Mouse (Mus musculus) erythroid progenitor cell, adult 5-6 weeks (primary cell): ENCODE data around the gene Shc2. TPM values are rescaled to one million over a fixed set of nuclear protein-coding genes. Genes with fewer than 3 reads are reported as not detected.

Experiments
- ATAC-seq: replicated peaks from 2 replicates; pipeline ENCODE4 v1.8.0; 2016; ENCODE audit warnings: moderate number of reproducible peaks, mild to moderate bottlenecking, moderate TSS enrichment, inconsistent platforms; ENCODE audit not compliant: poor library complexity, low FRiP score, severe bottlenecking
- total RNA-seq, 2 experiments: library from RNA; stranded (forward) in 1 of 2; stranded (reverse) in 1 of 2; fragments of 150-400 nt in 1 of 2; fragments of 186-747, 209-891 nt in 1 of 2; gene quantifications; 2 replicates each; pipeline versions ENCODE4 v1.2.3 to v1.2.4; 2015 to 2017; ENCODE audit warnings: low replicate concordance in 2 of 2

Shc2 gene
- total RNA-seq (2015; ENCODE audit: low replicate concordance) = not detected in 2 replicates
- total RNA-seq (2017; ENCODE audit: low replicate concordance) = not detected in 2 replicates

DNA sequence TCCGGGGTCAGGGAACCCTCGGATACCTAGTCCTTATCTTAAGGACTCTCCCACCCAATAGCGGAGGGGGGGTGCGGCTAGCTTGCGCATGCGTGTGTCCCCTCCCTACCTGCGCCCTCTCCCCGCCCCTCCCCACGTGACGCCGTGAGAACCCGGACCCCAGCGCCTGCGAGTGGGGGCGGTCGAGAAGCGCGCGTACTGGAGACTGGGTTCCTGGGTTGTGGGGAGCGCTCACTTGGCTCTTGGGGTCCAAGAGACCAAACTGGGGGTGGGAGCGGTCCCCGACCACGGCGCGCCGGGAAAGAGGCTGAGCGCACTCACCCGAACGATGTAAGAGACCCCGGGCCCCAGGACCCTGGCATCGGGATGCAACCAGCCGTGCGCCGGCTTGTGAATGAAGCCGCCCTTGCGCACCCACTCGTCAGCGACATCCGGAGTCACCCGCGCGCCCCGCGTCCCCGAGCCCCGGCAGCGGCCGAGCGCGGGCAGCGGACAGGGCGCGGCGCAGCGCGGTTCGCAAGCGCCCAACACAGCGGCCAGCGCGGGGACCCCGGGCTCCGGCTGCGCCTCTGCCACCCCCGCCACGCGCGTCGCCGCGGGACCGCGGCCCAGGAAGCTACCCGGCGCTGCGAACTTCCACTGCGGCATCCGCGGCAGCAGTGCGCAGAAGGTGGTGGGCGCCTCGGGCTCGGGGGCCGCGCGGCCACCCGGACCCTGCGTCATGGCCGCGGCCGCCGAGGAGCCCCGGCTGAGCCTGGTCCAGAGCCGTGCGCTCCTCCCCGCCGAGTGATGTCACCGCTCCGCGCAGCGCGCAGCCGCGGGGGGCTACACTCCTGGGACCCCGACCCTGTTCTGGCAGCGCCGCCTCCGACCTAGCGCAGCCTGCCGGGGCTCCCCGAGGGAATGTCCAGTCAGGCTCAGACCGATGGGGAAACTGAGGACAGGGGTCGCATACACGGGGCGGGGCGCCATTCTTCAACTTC lies at the start of gene Shc2:
Gene Shc2 (minus strand): TSS at position 791 of the 983 bp plus-strand sequence.
- no peak for ATAC-seq

DNA sequence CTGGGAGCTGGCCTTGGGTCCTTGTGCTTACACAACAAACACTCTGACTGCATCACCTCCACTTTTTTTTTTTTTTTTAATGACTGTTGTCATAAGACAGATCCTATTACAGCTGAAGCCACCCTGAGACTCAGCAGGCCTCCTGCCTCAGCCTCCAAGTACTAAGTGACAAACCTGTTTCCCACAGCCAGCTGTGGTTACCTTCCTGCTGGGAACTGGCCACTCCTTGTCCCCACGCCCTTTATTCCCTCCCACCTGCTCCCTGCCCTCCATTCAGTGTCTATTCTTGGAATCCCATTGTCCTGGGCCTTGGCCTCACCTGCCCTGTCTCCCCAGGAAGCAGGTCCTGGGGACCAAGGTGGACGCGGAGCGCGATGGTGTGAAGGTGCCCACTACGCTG lies 49.8 kb upstream of the Shc2 start:
- ATAC-seq = no peak

DNA sequence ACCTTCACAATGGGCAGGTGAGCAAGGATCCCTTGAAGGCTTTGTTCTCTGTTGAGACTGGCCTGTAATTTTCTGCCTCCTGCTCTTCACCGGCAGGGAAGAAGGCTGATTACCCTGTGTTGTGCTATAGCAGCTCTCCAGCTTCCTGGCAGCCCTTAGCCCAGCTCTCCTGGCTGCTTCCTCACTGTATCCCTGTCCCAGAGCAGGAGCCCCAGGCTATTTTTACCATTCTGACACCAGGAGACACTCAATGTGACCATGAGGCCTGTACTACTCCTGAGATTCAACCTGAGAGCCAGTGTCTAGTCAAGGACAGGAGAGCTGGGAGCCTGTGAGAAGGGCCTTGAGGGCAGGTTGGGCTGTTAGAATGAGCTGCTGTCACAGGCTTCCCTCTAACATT lies 49.0 kb upstream of the Shc2 start:
- no peak for ATAC-seq

DNA sequence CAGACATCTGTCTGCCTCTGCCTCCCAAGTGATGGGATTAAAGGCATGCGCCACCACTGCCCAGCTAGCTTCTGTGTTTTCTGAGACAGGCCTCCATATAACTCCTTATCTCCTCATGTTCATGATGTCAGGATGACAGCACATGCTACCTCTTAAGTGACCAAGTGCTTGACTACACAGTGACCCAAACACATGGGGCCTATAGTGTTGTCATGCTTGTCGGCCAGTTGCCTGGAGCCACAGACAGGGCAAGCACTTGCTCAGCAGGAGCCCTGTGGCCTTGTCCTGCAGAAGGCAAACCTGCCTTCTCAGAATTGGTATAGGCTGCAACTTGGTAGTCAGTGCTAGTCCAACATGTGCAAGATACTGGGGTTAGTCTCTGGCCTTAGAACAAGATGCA lies 48.5 kb upstream of the Shc2 start:
- ATAC-seq = no peak

DNA sequence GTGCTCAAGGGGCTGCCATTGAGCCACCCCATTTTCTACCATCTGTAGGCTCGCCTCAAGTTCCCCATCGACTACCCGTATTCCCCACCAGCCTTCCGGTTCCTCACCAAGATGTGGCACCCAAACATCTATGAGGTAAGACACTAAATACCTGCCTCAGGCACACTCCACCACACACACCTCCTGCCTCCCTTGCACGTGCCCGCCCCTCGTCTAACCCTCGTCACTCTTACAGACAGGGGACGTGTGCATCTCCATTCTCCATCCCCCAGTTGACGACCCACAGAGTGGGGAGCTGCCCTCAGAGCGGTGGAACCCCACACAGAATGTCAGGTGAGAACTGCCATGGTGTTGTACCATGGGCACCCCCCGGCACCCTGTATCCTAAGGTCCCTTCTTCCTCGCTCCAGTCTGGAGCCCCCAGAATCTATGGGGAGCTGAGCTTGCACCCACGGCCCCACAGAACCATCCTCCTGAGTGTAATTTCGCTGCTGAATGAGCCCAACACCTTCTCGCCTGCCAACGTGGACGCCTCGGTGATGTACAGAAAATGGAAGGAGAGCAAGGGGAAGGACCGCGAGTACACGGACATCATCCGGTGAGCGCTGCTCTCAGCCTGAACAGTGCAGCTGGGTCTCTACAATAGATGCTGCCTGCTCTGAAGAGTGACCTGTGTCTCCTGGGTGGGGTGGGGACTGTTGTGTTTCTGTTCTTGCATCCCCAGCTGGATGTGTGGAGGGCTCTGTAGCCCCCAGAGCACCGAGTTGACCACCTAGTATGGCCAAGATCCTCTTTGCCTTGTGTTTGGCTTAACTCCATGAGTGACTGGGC lies 47.3 kb upstream of the Shc2 start:
- no peak for ATAC-seq

DNA sequence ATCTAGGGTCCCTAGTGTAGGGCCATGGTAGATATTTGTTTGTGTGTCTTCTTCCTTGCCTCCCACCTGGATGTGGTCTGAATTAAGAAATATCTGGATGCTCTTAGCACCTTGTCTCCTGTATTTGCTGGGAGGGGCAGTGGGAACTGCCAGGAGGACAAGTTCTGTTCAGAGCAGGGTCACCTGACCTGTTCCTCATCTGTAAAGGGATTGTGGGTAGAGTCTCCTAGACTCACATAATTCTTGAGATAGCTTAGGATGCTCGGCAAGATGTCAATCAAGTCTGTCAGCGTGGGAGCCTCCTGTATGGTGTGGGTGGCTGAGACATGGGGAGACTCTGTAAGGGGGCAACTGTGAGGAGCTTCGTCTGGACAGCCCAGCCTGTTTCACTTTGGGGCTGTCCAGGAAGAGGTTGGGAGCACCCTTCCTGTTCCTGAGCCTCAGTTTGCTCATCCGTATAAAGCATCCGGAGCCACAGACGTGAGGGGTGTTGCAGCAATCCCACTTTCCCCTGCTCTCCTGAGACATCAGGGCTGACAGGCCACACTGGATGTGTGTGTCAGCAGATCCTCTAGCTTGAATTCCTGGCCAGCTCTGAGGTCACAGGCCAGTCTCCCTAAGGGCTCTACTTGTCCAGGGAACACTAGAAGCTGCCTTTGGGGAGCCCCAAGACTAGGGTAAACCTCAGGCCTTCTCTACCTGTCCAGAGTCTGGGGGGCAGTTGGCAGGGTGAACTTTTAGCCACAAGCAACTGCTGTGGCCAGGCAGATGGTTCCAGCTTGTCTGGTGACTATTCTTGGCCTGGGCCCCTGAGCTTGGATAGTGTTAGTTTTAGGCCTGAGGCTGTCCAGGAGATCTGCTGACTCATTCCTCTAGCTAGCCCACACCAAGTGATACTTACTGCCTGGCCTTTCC lies 46.3 kb upstream of the Shc2 start:
- ATAC-seq = no peak

DNA sequence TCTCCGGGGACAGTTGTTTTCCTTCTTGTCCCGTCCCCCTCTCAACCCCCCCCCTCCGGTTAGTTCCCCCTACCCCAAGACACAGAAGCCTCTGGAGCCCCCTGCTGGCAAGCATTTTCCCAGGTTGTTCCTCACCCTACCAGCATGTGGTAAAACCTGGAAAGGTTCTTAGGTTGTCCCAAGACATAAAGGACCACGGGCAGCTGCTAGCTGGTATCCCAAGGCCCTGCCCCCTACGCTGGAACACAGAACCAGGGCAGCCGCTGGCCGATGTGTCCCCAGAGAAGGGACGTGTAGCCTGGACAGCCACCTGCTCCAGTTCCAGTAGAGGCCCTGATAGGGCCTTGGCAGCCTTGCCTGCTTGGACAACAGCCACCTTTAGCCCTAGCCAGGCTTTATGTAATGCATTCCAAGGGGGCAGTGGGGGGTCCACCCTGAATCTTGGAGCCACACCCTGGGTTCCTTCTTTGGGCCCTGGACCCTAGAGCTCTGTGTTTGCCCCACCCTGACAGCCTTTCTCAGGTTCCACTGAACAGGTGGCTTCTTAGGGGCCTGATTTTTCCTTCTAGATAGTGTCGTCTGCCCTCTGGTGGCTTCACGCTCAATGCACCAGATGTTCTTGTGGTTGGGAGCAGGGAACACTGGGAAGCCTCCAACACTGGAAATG lies 45.3 kb upstream of the Shc2 start:
- ATAC-seq = peak; percentile 38; the same call in 1 of the 2 replicates

DNA sequence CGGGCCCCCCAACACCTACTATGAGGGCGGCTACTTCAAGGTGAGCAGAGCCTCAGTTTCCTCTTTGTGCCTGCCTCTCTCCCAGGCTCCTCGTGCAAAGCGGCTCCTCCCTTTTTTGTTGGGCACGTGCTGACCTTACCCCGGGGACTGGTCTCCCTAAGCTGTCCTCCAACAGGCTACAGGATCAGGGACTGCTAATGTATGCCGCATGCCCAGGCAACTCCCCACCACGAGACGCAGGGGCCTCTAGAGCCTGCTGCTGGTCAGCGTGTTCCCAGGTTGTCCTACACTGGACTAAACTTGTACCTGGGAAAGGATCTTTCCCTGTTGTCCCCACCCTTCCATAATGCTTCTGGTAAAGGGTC lies 44.8 kb upstream of the Shc2 start:
- no peak for ATAC-seq

DNA sequence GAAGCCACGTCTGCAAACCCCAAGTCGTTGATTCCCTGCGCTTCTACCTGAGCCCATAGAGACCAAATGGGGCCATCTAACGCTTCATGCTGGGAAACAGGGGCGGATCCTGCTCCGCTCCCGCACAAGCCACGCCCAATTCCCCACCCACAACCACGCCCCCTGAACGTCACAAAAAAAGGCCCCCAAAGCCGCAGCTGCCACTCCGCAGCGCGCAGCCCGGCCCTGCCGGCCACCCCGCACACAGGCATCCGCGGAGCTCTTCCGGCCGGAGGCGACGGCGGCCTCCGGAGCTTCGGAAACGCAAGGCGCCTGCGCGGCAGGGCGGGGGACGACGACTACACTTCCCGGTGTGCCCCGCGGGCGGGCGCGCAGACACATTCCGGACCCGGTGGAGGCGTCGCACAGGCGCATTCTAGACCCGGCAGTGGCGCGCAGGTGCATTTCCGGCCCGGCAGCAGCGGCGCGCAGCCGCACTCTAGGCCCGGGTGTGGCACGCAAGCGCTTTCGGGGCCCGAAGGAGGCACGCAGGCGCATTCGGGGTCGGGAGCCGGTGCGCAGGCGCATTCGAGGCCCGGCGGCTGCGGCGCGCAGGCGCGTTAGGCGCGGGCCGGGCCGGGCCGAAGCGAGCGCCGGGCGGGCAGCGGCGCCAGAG lies 44.0 kb upstream of the Shc2 start, which contains the start of gene Cdc34:
Gene Cdc34 (plus strand): TSS at position 605 of the 655 bp plus-strand sequence.
- peak; percentile 85 for ATAC-seq

DNA sequence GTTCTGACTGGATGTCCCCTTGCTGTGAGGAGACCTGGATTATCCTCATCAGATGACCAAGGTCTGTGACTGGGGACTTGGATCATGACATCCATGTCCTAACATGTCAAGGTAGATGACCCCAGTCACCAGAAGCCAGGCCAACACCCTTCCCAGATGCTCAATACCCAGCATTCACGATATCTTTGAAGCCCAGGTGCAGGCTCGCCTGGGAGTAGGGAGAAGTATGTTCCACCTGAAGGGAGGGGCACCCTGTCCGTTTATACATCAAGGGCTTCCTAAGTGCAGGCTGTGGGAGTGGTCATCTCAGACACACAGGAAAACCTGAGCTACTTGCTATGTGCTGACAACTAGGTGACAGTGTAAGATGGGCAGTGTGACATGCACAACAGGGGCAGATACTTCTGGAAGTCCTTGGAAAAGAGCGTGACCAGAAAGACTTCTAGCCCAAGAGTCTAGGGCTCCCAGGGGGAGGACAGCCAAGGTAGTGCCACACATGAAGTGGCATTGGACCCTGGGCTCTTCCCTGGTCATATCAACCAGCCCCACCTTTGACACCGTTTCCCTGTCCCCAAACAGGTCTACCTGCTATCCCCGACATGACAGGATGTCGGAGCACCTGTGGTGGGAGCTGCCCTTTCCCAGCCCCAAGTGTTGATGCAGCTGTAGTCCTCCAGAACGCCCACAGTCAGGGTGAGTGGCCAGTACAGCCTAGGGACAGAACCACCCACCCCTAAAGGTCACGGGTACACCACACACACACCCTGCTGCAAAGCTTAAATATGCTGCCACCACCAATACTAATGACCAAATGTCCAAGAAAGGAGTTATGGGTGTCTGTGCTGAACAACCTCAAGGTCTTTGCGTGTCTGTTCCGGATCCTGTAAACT lies 43.1 kb upstream of the Shc2 start:
- ATAC-seq = peak; percentile 11

DNA sequence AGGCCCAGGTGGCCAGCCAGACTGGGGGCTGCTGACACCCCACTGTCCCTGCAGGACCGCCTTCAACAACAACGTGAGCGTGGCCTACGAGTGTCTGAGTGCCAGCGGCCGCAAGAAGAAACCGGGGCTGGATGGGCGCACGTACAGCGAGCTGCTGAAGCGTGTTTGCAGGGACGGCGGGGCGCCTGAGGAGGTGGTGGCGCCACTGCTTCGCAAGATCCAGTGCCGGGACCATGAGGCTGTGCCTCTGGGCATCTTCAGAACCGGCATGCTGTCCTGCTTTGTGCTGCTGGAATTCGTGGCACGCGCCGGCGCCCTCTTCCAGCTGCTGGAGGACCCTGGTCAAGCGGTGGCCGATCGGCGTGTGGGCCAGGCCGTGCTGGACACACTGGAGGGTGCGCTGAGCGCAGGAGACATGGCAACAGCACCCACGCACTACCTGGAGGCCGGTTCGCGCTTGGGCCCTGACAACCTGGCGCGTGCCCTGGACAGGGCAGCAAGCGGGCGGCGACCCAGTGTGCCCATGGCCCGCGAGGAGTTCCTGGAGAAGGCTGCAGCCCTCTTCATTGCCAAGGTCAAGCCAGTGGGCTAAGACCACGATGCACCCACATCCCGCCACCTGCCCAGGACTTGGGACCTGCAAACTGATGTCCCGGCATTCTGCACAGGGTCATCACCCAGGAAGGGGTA lies 37.8 kb upstream of the Shc2 start:
- no peak for ATAC-seq

DNA sequence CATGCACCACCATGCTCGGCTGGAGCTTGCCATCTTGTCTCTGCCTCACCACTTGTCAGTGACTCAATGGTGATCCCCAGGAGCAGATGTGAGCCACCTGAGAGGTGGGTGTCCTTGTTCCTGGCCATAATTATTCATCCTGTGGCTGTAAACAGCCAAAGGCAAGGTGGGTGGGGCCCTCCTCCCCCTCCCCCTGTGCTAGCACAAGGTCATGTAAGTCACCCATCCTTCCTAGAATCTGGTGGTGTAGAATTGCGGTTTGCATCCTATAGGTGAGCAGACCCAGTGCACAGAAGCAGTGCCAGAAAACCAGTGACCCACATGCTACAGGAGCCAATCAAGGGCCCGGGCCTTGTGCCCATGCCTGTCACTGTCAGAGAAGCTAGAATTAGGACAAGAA lies 35.3 kb upstream of the Shc2 start:
- ATAC-seq = no peak

DNA sequence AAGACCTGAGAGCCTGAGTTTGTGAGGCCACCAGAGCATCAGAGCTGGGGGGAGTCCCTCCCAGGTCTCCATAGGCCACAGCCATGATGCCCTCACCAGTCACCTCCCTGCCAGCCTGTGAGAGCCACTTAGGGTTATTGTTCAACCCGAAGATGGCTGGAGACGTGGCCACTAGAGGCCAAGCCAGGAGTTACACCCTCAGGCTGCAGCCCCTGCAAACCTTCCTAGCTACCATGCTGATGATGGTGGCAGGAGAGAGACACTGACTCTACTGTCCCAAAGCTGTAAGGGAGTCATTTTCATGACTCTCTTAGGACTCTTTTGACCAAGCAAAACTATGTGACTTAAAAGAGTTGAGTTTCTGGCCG lies 34.4 kb upstream of the Shc2 start:
- no peak for ATAC-seq

DNA sequence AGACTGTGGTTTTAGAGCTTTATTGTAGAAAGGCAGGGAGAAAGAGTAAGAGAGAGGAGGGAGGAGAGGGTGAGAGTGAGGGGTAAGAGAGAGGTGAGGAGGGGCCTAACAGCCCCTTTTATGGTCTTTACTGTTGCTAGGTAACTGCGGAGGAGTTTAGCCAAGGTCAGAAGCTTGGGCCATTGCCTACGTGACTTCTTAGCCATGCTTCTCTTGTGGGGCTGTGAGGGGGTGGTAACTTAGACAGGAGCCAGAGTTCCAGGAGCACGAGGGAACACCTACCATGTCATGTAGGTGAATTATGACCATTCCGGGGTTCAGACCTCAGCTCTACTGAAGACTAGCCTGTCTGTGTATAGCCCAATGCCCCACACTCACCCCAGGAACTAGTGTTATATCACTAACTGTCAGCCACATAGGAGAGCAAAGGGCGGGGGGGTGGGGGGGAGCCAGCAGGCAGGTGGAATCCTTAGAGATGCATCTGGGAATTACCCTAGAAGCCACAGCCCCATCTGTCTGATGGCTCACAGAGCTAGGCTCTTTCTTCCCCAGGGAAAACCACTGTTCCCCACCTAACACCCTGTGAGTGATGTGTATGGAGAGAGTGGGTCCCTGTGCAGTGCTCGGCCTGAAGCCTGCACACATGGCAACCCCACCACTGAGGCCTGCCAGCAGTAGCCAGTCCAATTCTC lies 33.8 kb upstream of the Shc2 start:
- ATAC-seq = no peak

DNA sequence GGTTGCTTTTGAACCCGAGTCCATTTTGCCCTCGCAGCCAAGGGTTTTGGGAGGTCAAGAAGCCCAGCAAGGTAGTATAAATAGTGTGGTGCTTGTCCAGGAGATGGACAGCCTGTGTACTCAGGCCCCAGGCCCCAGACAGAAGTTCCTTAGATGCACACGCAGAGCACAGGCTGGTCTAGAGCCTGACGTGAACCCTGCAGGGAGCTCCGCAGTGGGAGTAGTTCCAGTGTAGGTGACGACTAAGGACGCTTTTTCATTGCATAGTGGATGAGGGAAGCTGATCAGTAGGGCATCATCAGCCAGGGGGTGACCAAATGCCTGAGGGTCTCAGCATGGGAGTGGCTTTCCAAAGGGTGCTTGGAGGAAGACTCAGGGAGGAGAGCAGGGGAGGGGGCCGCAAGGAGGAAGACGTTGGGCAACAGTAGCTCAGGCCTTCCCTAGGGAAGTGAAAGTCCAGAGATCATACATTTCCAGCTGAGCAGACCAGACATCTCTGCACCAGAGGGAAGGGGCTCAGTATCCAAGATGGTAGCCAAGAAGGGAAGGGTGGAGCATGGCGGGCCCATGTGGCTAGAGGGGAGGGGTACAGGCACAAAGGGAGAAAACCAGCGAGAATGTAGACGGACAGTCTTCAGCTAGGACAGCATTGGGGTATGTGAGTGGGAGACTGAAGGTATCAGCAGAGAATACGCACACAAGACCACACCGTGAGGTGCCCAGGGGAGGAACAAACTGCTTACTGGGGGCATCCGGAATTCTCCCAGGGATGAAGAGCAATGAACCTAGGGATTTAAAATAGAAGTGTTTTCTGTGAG lies 32.6 kb upstream of the Shc2 start:
- ATAC-seq = no peak

DNA sequence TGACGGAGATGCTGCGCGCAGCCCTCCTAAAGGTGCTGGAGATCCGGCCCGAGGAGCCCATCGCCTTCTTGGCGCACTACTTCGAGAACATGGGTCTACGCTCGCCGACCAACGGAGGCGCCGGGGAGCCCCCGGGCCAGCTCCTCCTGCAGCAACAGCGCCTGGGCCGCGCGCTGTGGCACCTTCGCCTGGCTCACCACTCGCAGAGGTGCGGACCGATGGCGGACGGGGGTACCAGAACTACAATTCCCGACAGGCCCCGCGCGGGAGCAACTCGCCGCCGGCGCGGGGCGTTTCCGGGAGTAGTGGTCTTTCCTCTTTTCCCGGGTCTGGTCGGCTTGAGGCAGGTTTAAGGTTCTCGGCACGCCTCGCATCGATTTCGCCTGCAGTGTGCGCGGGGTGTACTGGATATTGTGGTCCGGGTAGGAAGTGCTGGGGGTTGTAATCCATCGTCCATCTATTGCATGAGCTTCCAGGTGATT lies 31.9 kb upstream of the Shc2 start:
- peak; percentile 45 for ATAC-seq
